ENCODE assay signal across 11 mouse cellular contexts in genomic region chr13:49308861-49309403, GRCm38 (mm10). TPM values are rescaled to one million over a fixed set of nuclear protein-coding genes. Genes with fewer than 3 reads are reported as not detected.
DNase-seq lines count a peak whose midpoint lies in the region; ATAC-seq lines count a peak whose summit lies in the region.
"Had no signal": no experiment of that assay in that cellular context is flagged by ENCODE, and none has a peak within 500 bp of the region (broad histone marks: within the 10 kb centered on the region; RNA-seq: fewer than 3 reads in every experiment).

No protein-coding gene starts in this region.

- H3K36me3 ChIP-seq in liver, embryonic 11.5 days (ENCODE audit: control insufficient read depth, insufficient read depth, low read length), result no peaks in the 10 kb centered on the region
- no peaks in the 10 kb centered on the region for H3K36me3 ChIP-seq in hindbrain, embryonic 12.5 days
- H3K36me3 ChIP-seq: heart, embryonic 13.5 days; midbrain, embryonic 12.5 days had no signal

- H3K4me1 ChIP-seq in liver, embryonic 11.5 days (replicated peaks; ENCODE audit: control insufficient read depth, insufficient read depth, low read length), result peaks cover 21% of the 10 kb centered on the region
- peaks cover 9% of the 10 kb centered on the region for H3K4me1 ChIP-seq in hindbrain, embryonic 12.5 days
- H3K4me1 ChIP-seq: midbrain, embryonic 12.5 days had no signal

- DNase-seq in CD4-positive helper T cell, adult 2 months (ENCODE audit: low read depth, low spot score), result peak; percentile 84
- peak; percentile 82 for DNase-seq in T-cell, adult 2 months (ENCODE audit: low spot score)
- peak; percentile 42 for DNase-seq in liver, embryonic 11.5 days (ENCODE audit: low spot score)
- DNase-seq in natural killer cell, adult 2 months (ENCODE audit: low spot score in 2 of 2), result peak; percentile 84 to 88
- DNase-seq in retina, embryonic 14.5 days (ENCODE audit: low spot score), result no peak
- DNase-seq in kidney, postnatal 10 days, result no peak
- DNase-seq in right cerebral cortex, adult 18-20 months, result no peak
- DNase-seq: adrenal gland, adult 8-10 months had no signal

- no peak overlapping the region for H3K9ac ChIP-seq in liver, embryonic 11.5 days (ENCODE audit: low read depth, low read length)
- H3K9ac ChIP-seq in hindbrain, embryonic 12.5 days, result no peak overlapping the region
- H3K9ac ChIP-seq: heart, embryonic 13.5 days; midbrain, embryonic 12.5 days had no signal

- H3K4me2 ChIP-seq in liver, embryonic 11.5 days, result peak overlapping the region; percentile 44
- no peak overlapping the region for H3K4me2 ChIP-seq in hindbrain, embryonic 12.5 days (replicated peaks)
- H3K4me2 ChIP-seq: heart, embryonic 13.5 days; midbrain, embryonic 12.5 days had no signal

- H3K4me3 ChIP-seq in liver, embryonic 11.5 days (ENCODE audit: low read depth, low read length), result peak overlapping the region; percentile 25
- H3K4me3 ChIP-seq in hindbrain, embryonic 12.5 days, result no peak overlapping the region
- H3K4me3 ChIP-seq: heart, embryonic 13.5 days; midbrain, embryonic 12.5 days had no signal

- peak overlapping the region; percentile 23; the same call in 1 of the 2 replicates for H3K27ac ChIP-seq in liver, embryonic 11.5 days (ENCODE audit: low read depth, low read length)
- no peak overlapping the region for H3K27ac ChIP-seq in hindbrain, embryonic 12.5 days
- H3K27ac ChIP-seq: midbrain, embryonic 12.5 days had no signal

- 43% methylated on average over 16 of the region's 16 CpGs for WGBS in liver, embryonic 11.5 days
- WGBS in hindbrain, embryonic 12.5 days, result 84% methylated on average over 16 of the region's 16 CpGs

- H3K27me3 ChIP-seq in liver, embryonic 11.5 days (replicated peaks; ENCODE audit: control insufficient read depth, insufficient read depth, low read length), result no peaks in the 10 kb centered on the region
- no peaks in the 10 kb centered on the region for H3K27me3 ChIP-seq in hindbrain, embryonic 12.5 days
- H3K27me3 ChIP-seq: heart, embryonic 13.5 days had no signal

- no peak for ATAC-seq in liver, embryonic 11.5 days (replicated peaks; ENCODE audit: low FRiP score)
- no peak for ATAC-seq in hindbrain, embryonic 12.5 days (ENCODE audit: low FRiP score)

- no peaks in the 10 kb centered on the region for H3K9me3 ChIP-seq in liver, embryonic 11.5 days (ENCODE audit: control insufficient read depth, low read length)
- H3K9me3 ChIP-seq in hindbrain, embryonic 12.5 days (replicated peaks), result no peaks in the 10 kb centered on the region
- H3K9me3 ChIP-seq: heart, embryonic 13.5 days; midbrain, embryonic 12.5 days had no signal

RNA-seq across cellular contexts. Expression of gene Fgd3, which starts 11.2 kb away (rescaled TPM):
- 0.74 and 0.92 TPM in 2 replicates for polyA plus RNA-seq in liver, embryonic 11.5 days (2014; fragmentation: Nextera tagmentation; extraction: Ambion mirVana)
- polyA plus RNA-seq in hindbrain, embryonic 12.5 days (2016; fragmentation: Nextera tagmentation; extraction: Ambion mirVana), result 1.1 and 1.2 TPM in 2 replicates

RNA-seq across cellular contexts. Expression of gene Bicd2, which starts 32.5 kb away (rescaled TPM):
- 22.6 TPM in 2 replicates for polyA plus RNA-seq in liver, embryonic 11.5 days (2014; fragmentation: Nextera tagmentation; extraction: Ambion mirVana)
- polyA plus RNA-seq in hindbrain, embryonic 12.5 days (2016; fragmentation: Nextera tagmentation; extraction: Ambion mirVana), result 40.7 and 44.2 TPM in 2 replicates

Comparison
In these comparisons a context has a peak if more than half of its experiments do, and no peak if none do; other contexts are left out.
1. DNase-seq: peak in CD4-positive helper T cell, adult 2 months (single experiment), T-cell, adult 2 months (single experiment), liver, embryonic 11.5 days (single experiment) and natural killer cell, adult 2 months (2 of 2); none in retina, embryonic 14.5 days (single experiment), kidney, postnatal 10 days (single experiment) and right cerebral cortex, adult 18-20 months (single experiment).